Mouse (Mus musculus): ENCODE data around the gene Armc5. TPM values are rescaled to one million over a fixed set of nuclear protein-coding genes. Genes with fewer than 3 reads are reported as not detected.
A peak's percentile ranks its signal among the peaks of the same experiment; 100 is the strongest.

Gene Armc5
- total and polyA plus RNA-seq, 2 experiments from 2014 or later: 15.2 to 21.1 TPM

GRCm38 (mm10) chr7:128282532-128283244 lies 45.5 kb downstream of the Armc5 start:
- no peak for DNase-seq (ENCODE audit: low spot score)

GRCm38 (mm10) chr7:128284047-128284446 lies 46.9 kb downstream of the Armc5 start:
- no peak for TF ChIP-seq CTCF (IDR thresholded peaks at IDR 0.05; ENCODE audit: low read depth)
- H3K4me1 ChIP-seq (ENCODE audit: insufficient read depth, low read length): no peaks in the 10 kb centered on the region

More at GRCm38 (mm10) chr7:128282532-128283244, 45.5 kb downstream of the Armc5 start:
- H3K4me2 ChIP-seq (ENCODE audit: low read depth, low read length): no peak overlapping the region
- no peaks in the 10 kb centered on the region for H3K9me3 ChIP-seq (ENCODE audit: low read length)
- H3K9ac ChIP-seq (replicated peaks; ENCODE audit: low read length): no peak overlapping the region
- no peaks in the 10 kb centered on the region for H3K4me1 ChIP-seq (ENCODE audit: insufficient read depth, low read length)
- no peak overlapping the region for H3K27ac ChIP-seq
- no peak for TF ChIP-seq CTCF (IDR thresholded peaks at IDR 0.05; ENCODE audit: low read depth)
- no peak overlapping the region for H3K4me3 ChIP-seq (ENCODE audit: low read length)
- no peaks in the 10 kb centered on the region for H3K27me3 ChIP-seq (ENCODE audit: insufficient read depth, low read length)
- no peak for ATAC-seq
- 24% methylated on average over 7 of the region's 7 CpGs for WGBS
- peaks cover 26% of the 10 kb centered on the region for H3K36me3 ChIP-seq (ENCODE audit: insufficient read depth, low read length)

DNA sequence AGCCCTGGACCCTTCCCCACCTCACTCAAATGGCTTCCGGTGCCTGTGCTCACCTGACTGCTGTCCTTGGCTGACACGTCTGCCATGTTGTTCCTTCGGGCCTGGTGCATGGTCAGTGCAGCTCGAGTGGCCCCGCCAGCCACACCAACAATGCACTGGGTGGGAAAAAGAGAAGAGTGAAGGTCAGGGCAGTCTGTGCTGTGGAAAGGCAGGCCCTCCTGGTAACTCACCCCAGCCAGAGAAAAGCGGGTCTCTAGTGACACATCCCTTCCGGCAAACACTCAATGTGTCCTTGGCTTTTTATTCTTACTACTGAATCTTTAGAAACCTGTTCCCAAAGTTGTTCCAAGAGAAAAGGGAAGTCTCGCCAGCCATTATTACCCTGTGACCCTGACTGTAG lies 47.9 kb downstream of the Armc5 start:
- DNase-seq (ENCODE audit: low spot score) (no peak), ATAC-seq (no peak)
- no peaks in the 10 kb centered on the region for H3K27me3 ChIP-seq (ENCODE audit: insufficient read depth, low read length)
- H3K36me3 ChIP-seq (ENCODE audit: insufficient read depth, low read length): peaks cover 25% of the 10 kb centered on the region
- TF ChIP-seq CTCF (IDR thresholded peaks at IDR 0.05; ENCODE audit: low read depth): no peak
- WGBS: 92% methylated on average over 8 of the region's 8 CpGs
- H3K4me2 ChIP-seq (ENCODE audit: low read depth, low read length): no peak overlapping the region
- no peak overlapping the region for H3K9ac ChIP-seq (replicated peaks; ENCODE audit: low read length)
- H3K4me1 ChIP-seq (ENCODE audit: insufficient read depth, low read length): no peaks in the 10 kb centered on the region
- no peaks in the 10 kb centered on the region for H3K9me3 ChIP-seq (ENCODE audit: low read length)
- no peak overlapping the region for H3K27ac ChIP-seq
- H3K4me3 ChIP-seq (ENCODE audit: low read length): no peak overlapping the region

More at GRCm38 (mm10) chr7:128284047-128284446, 46.9 kb downstream of the Armc5 start:
- H3K4me2 ChIP-seq (ENCODE audit: low read depth, low read length): no peak overlapping the region
- H3K9ac ChIP-seq (replicated peaks; ENCODE audit: low read length): no peak overlapping the region
- DNase-seq (ENCODE audit: low spot score) (peak; percentile 24), ATAC-seq (no peak)
- no peaks in the 10 kb centered on the region for H3K27me3 ChIP-seq (ENCODE audit: insufficient read depth, low read length)
- no peak overlapping the region for H3K4me3 ChIP-seq (ENCODE audit: low read length)
- no peak overlapping the region for H3K27ac ChIP-seq
- peaks cover 28% of the 10 kb centered on the region for H3K36me3 ChIP-seq (ENCODE audit: insufficient read depth, low read length)
- H3K9me3 ChIP-seq (ENCODE audit: low read length): no peaks in the 10 kb centered on the region
- WGBS: 59% methylated on average over 5 of the region's 5 CpGs

GRCm38 (mm10) chr7:128288923-128289544 lies 51.9 kb downstream of the Armc5 start:
- ATAC-seq: peak; percentile 38; the same call in 1 of the 2 replicates
- WGBS: 21% methylated on average over 9 of the region's 9 CpGs

More at GRCm38 (mm10) chr7:128288923-128289544, 51.9 kb downstream of the Armc5 start:
- Histone ChIP-seq H3K27ac (no peak overlapping the region), H3K9ac (replicated peaks; ENCODE audit: low read length) (no peak overlapping the region), H3K36me3 (ENCODE audit: insufficient read depth, low read length) (peaks cover 20% of the 10 kb centered on the region), H3K27me3 (ENCODE audit: insufficient read depth, low read length) (no peaks in the 10 kb centered on the region), H3K4me3 (ENCODE audit: low read length) (no peak overlapping the region), H3K4me1 (ENCODE audit: insufficient read depth, low read length) (no peaks in the 10 kb centered on the region), H3K9me3 (ENCODE audit: low read length) (no peaks in the 10 kb centered on the region), H3K4me2 (ENCODE audit: low read depth, low read length) (0 out of 2 replicates have a peak overlapping the region, but pooled peaks have one; percentile 5)
- peak; percentile 52 for TF ChIP-seq CTCF (IDR thresholded peaks at IDR 0.05; ENCODE audit: low read depth)
- DNase-seq (ENCODE audit: low spot score): peak; percentile 42

Small RNAs within 50 kb of the gene (microRNA-seq; reads per million reads assigned to microRNA genes)
- gene Mir3103: 1.1 to 1.4 reads per million in 2 experiments

Other genes with a start within 250 kb of the Armc5 start
- gene Pycard, start 243.5 kb upstream of the Armc5 start, total RNA-seq (2014; rRNA removed): 12.1 and 12.7 TPM in 2 replicates
- 9.3 and 10.7 TPM in 2 replicates for gene Pycard, start 243.5 kb upstream of the Armc5 start, polyA plus RNA-seq (2015; fragmentation: Nextera tagmentation; extraction: Ambion mirVana)
- gene Trim72, start 233.4 kb upstream of the Armc5 start, total RNA-seq (2014; rRNA removed): 0.37 and 1.4 TPM in 2 replicates
- not detected in 2 replicates for gene Trim72, start 233.4 kb upstream of the Armc5 start, polyA plus RNA-seq (2015; fragmentation: Nextera tagmentation; extraction: Ambion mirVana)
- gene Itgam, start 174.7 kb upstream of the Armc5 start, total RNA-seq (2014; rRNA removed): 2.6 and 3.2 TPM in 2 replicates
- 1.2 and 1.3 TPM in 2 replicates for gene Itgam, start 174.7 kb upstream of the Armc5 start, polyA plus RNA-seq (2015; fragmentation: Nextera tagmentation; extraction: Ambion mirVana)
- not detected in 2 replicates for gene Gm49368, start 174.7 kb upstream of the Armc5 start, total RNA-seq (2014; rRNA removed)
- not detected in 2 replicates for gene Gm49368, start 174.7 kb upstream of the Armc5 start, polyA plus RNA-seq (2015; fragmentation: Nextera tagmentation; extraction: Ambion mirVana)
- gene Itgax, start 107.8 kb upstream of the Armc5 start, total RNA-seq (2014; rRNA removed): 0.58 and 0.68 TPM in 2 replicates
- not detected in 2 replicates for gene Itgax, start 107.8 kb upstream of the Armc5 start, polyA plus RNA-seq (2015; fragmentation: Nextera tagmentation; extraction: Ambion mirVana)
- 0.25 TPM in 1 of 2 replicates, not detected in the other for gene Itgad, start 83.0 kb upstream of the Armc5 start, total RNA-seq (2014; rRNA removed)
- not detected in 2 replicates for gene Itgad, start 83.0 kb upstream of the Armc5 start, polyA plus RNA-seq (2015; fragmentation: Nextera tagmentation; extraction: Ambion mirVana)
- gene Cox6a2, start 31.0 kb upstream of the Armc5 start, total RNA-seq (2014; rRNA removed): not detected in 2 replicates
- gene Cox6a2, start 31.0 kb upstream of the Armc5 start, polyA plus RNA-seq (2015; fragmentation: Nextera tagmentation; extraction: Ambion mirVana): 0.83 and 0.93 TPM in 2 replicates
- gene 9130023H24Rik, start 689 bp downstream of the Armc5 start, total RNA-seq (2014; rRNA removed): 5.6 and 7.5 TPM in 2 replicates
- 4.3 and 5.1 TPM in 2 replicates for gene 9130023H24Rik, start 689 bp downstream of the Armc5 start, polyA plus RNA-seq (2015; fragmentation: Nextera tagmentation; extraction: Ambion mirVana)
- gene Tgfb1i1, start 9.5 kb downstream of the Armc5 start, total RNA-seq (2014; rRNA removed): 19.8 and 20.6 TPM in 2 replicates
- gene Tgfb1i1, start 9.5 kb downstream of the Armc5 start, polyA plus RNA-seq (2015; fragmentation: Nextera tagmentation; extraction: Ambion mirVana): 22.7 and 23.3 TPM in 2 replicates
- not detected in 2 replicates for gene Slc5a2, start 28.3 kb downstream of the Armc5 start, total RNA-seq (2014; rRNA removed)
- gene Slc5a2, start 28.3 kb downstream of the Armc5 start, polyA plus RNA-seq (2015; fragmentation: Nextera tagmentation; extraction: Ambion mirVana): 0.38 and 0.42 TPM in 2 replicates
- 34.9 and 35.1 TPM in 2 replicates for gene BC017158, start 60.8 kb downstream of the Armc5 start, total RNA-seq (2014; rRNA removed)
- gene BC017158, start 60.8 kb downstream of the Armc5 start, polyA plus RNA-seq (2015; fragmentation: Nextera tagmentation; extraction: Ambion mirVana): 15.9 and 16.8 TPM in 2 replicates
- gene Rgs10, start 181.4 kb downstream of the Armc5 start, total RNA-seq (2014; rRNA removed): 31.7 and 35.4 TPM in 2 replicates
- gene Rgs10, start 181.4 kb downstream of the Armc5 start, polyA plus RNA-seq (2015; fragmentation: Nextera tagmentation; extraction: Ambion mirVana): 101 and 107 TPM in 2 replicates
- gene Tial1, start 224.4 kb downstream of the Armc5 start, total RNA-seq (2014; rRNA removed): 33.8 and 44.7 TPM in 2 replicates
- 22.4 and 26.0 TPM in 2 replicates for gene Tial1, start 224.4 kb downstream of the Armc5 start, polyA plus RNA-seq (2015; fragmentation: Nextera tagmentation; extraction: Ambion mirVana)

Measured in hindbrain, postnatal 0 days (tissue).